Mouse (Mus musculus): ENCODE data around the gene Pla2g2f. TPM values are rescaled to one million over a fixed set of nuclear protein-coding genes. Genes with fewer than 3 reads are reported as not detected.

Gene Pla2g2f
- polyA plus RNA-seq, 1 experiment from 2014 or later: 0.07 TPM

DNA sequence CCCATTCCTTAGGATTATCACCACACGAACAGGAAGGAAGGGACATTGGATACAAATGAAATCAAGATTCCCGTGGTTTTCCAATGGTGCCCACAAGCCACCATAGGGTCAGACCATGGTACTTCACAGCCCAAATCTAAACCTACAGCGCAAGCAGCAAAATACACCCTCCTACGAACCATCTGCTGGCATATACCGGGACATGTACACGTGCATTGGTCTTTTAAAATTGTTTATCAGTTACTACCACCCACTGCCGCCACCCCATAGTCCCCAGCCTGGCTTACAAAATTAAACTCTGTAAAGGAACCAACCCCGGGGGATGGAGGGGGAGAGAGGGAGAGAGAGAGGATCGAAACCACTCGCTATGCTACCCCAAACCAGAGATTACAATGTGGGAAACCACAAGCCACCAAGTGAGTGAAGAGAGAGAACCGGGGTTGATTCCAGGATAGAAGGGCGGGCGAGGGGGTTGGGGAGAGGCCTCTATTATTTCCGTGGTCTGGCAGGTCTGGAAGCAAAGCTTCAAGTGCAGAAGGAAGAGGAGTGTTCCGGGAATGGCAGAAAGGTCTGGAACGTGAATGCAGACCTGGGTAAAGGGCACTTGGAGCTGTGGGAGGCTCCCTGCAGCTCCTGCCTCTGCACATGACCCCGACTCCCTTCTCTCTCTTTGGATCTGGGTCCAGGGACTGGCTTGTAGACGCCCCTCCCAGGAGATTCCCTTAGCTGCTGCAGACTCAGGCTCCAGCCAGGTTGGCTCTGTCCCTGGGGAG lies 32.9 kb downstream of the Pla2g2f start, which contains the start of gene Pla2g2c:
Gene Pla2g2c (plus strand): TSS at position 439 of the 773 bp plus-strand sequence.
- H3K4me3 ChIP-seq (ENCODE audit: low read length): peak within 1 kb of the TSS; percentile 24

DNA sequence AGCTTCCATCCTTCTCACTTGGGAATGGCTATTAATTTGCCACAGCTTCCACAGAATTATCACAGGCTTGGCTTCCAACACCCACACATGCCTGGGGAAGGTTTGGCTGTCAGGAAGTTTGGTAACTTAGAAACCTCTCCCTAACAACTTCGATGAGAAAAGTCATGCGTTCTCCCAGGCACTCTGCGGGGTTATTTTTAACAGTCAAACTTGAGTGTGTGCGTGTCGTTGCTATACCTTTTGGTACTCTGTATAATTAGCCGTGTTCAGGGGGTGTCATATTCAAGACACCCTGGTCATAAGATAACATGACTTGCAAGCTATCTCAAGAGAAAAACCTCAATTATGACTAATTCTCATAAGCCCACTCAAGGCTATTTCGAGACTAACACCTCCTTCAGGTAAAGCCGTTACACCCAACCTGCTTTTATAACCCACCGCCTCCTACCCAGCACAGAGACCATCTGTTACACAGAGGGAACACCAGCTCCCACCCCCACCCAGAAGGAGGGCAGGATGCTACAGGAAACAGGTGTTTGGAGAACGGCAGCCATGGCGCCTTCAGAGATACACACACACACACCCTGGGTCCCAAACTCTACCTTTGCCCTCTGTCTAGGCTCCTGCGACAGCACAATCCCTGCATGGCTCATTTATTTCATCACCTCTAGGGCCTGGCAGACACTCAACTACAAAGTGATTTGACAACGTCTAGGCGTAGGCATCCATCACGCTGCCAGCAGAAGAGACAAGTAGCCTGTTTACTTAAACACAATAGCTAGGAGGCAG lies 33.7 kb downstream of the Pla2g2f start:
- 0 out of 2 replicates have a peak, but pooled peaks have one; percentile 14 for ATAC-seq (ENCODE audit: low FRiP score, low TSS enrichment)

More for the DNA sequence above, 32.9 kb downstream of the Pla2g2f start, which contains the start of gene Pla2g2c:
- no peaks in the 10 kb centered on the region for H3K27me3 ChIP-seq (ENCODE audit: insufficient read depth, low read length)
- no peaks in the 10 kb centered on the region for H3K9me3 ChIP-seq (ENCODE audit: low read length)
- peak within 1 kb of the TSS; percentile 53 for H3K4me2 ChIP-seq (replicated peaks; ENCODE audit: low read depth, low read length)
- peak within 1 kb of the TSS; percentile 53 for H3K9ac ChIP-seq (replicated peaks; ENCODE audit: low read length)
- H3K4me1 ChIP-seq (ENCODE audit: insufficient read depth, low read length): peaks cover 60% of the 10 kb centered on the region
- WGBS: 27% methylated on average over 18 of the region's 18 CpGs
- ATAC-seq (ENCODE audit: low FRiP score, low TSS enrichment): no peak; the same call in 1 of the 2 replicates
- H3K27ac ChIP-seq (ENCODE audit: low read length): peak within 1 kb of the TSS; percentile 82
- no peaks in the 10 kb centered on the region for H3K36me3 ChIP-seq (ENCODE audit: insufficient read depth, low read length)

DNA sequence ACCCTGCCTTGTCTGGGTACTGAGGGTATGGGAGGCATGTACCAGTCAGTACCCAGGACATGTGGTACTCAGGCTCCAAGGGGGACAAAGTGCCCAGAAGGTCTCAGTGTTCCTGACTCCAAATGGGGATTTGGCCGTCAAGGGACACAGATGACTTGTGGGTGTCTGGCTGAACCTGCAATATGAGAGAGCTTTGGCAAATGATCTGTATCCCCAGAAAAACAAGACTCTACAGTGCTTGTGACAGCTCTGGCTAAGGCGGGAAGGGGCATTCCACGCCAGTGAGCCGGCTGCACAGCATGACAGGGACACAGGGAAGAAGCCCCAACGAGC lies 38.2 kb downstream of the Pla2g2f start:
- no peak overlapping the region for H3K9ac ChIP-seq (replicated peaks; ENCODE audit: low read length)
- ATAC-seq (ENCODE audit: low FRiP score, low TSS enrichment): no peak
- WGBS: 40% methylated on average over 5 of the region's 5 CpGs
- no peak overlapping the region for H3K4me3 ChIP-seq (ENCODE audit: low read length)
- no peak overlapping the region for H3K4me2 ChIP-seq (replicated peaks; ENCODE audit: low read depth, low read length)
- H3K36me3 ChIP-seq (ENCODE audit: insufficient read depth, low read length): no peaks in the 10 kb centered on the region
- no peaks in the 10 kb centered on the region for H3K9me3 ChIP-seq (ENCODE audit: low read length)
- no peaks in the 10 kb centered on the region for H3K27me3 ChIP-seq (ENCODE audit: insufficient read depth, low read length)
- peaks cover 24% of the 10 kb centered on the region for H3K4me1 ChIP-seq (ENCODE audit: insufficient read depth, low read length)
- no peak overlapping the region for H3K27ac ChIP-seq (ENCODE audit: low read length)

More for the DNA sequence above, 33.7 kb downstream of the Pla2g2f start:
- peaks cover 60% of the 10 kb centered on the region for H3K4me1 ChIP-seq (ENCODE audit: insufficient read depth, low read length)
- 0 out of 2 replicates have a peak overlapping the region, but pooled peaks have one; percentile 53 for H3K4me2 ChIP-seq (replicated peaks; ENCODE audit: low read depth, low read length)
- H3K9ac ChIP-seq (replicated peaks; ENCODE audit: low read length): 0 out of 2 replicates have a peak overlapping the region, but pooled peaks have one; percentile 9
- peak overlapping the region; percentile 82; the same call in 1 of the 2 replicates for H3K27ac ChIP-seq (ENCODE audit: low read length)
- H3K9me3 ChIP-seq (ENCODE audit: low read length): no peaks in the 10 kb centered on the region
- no peaks in the 10 kb centered on the region for H3K36me3 ChIP-seq (ENCODE audit: insufficient read depth, low read length)
- no peaks in the 10 kb centered on the region for H3K27me3 ChIP-seq (ENCODE audit: insufficient read depth, low read length)
- 23% methylated on average over 15 of the region's 15 CpGs for WGBS
- H3K4me3 ChIP-seq (ENCODE audit: low read length): no peak overlapping the region

DNA sequence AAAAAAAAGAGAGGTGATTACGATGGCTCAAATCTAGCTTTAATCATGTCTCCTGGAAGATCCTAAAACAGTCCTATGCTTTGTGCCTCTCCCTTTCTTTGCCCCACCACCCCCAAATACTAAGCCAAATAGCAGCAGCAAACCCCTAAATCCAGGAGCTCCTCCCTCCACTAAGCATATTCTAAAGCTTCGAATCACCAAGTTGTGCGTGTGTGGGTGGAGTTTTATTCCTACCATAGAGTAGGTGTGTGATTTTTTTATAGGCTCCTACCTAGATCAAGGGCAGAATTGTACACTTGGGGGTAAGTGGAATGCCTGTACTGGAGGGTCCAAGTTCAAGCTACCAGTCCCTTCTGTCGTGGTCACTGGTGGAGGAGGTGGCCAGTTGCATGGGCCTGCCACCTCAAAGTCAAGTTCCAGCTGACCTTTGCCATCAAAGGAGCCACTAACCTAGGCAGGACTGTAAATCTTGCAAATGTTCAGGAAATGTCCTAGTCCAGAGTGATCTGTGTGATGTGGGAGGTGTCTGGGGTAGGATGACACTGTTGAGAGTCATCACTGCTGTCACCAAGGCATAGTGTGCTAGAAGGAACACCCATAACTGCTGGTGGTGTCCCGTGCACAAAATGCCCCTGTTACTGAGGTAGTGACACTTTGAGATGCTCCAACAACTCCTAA lies 38.7 kb downstream of the Pla2g2f start:
- ATAC-seq (ENCODE audit: low FRiP score, low TSS enrichment): no peak
- Histone ChIP-seq H3K36me3 (ENCODE audit: insufficient read depth, low read length) (no peaks in the 10 kb centered on the region), H3K4me3 (ENCODE audit: low read length) (no peak overlapping the region), H3K27me3 (ENCODE audit: insufficient read depth, low read length) (no peaks in the 10 kb centered on the region), H3K4me1 (ENCODE audit: insufficient read depth, low read length) (peaks cover 19% of the 10 kb centered on the region), H3K27ac (ENCODE audit: low read length) (no peak overlapping the region), H3K4me2 (replicated peaks; ENCODE audit: low read depth, low read length) (no peak overlapping the region), H3K9ac (replicated peaks; ENCODE audit: low read length) (no peak overlapping the region), H3K9me3 (ENCODE audit: low read length) (no peaks in the 10 kb centered on the region)
- WGBS: 38% methylated on average over 5 of the region's 5 CpGs

DNA sequence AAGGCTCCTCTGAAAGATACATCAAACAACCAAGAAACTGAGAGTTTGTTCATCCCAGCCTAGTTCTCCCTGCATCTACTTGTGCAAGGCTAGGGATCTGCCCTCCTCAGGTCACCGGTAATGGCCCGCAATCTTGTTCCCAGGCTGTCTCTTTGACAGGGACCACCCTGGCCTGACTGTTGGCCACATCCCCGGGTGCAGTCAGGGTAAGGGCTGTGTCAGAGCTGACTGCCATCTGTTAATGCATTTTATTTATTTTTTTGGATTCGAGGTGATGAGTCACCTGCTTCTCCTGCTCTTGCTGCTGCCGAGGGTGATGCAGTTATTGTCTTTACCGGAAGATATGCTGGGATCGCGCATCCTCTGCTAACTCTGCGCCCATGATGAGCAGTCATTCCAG lies 40.7 kb downstream of the Pla2g2f start:
- WGBS: 72% methylated on average over 9 of the region's 9 CpGs
- Histone ChIP-seq H3K9ac (replicated peaks; ENCODE audit: low read length) (no peak overlapping the region), H3K9me3 (ENCODE audit: low read length) (no peaks in the 10 kb centered on the region), H3K4me2 (replicated peaks; ENCODE audit: low read depth, low read length) (no peak overlapping the region), H3K4me3 (ENCODE audit: low read length) (no peak overlapping the region), H3K4me1 (ENCODE audit: insufficient read depth, low read length) (peaks cover 7% of the 10 kb centered on the region; the same call in 1 of the 2 replicates), H3K27ac (ENCODE audit: low read length) (no peak overlapping the region), H3K36me3 (ENCODE audit: insufficient read depth, low read length) (no peaks in the 10 kb centered on the region), H3K27me3 (ENCODE audit: insufficient read depth, low read length) (no peaks in the 10 kb centered on the region)
- ATAC-seq (ENCODE audit: low FRiP score, low TSS enrichment): no peak

DNA sequence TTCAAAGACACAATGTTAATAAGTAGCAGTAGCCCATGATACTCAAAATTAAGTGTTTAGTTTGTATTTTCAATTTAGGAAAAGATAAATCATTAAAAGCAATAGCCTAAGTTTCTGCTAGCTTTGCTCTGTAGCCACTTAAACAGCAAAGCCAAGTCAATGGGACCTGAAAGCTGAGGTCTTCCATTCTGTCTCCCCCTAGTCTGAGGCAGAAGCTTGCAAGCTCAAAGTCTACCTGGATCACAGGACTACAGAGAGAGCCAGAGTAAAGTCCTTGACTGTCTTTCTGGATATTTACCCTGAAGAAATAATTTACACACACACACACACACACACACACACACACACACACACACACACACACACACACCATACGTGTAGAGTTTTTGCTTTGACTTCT lies 43.2 kb downstream of the Pla2g2f start:
- no peak overlapping the region for H3K4me2 ChIP-seq (replicated peaks; ENCODE audit: low read depth, low read length)
- no peaks in the 10 kb centered on the region for H3K27me3 ChIP-seq (ENCODE audit: insufficient read depth, low read length)
- no peaks in the 10 kb centered on the region for H3K9me3 ChIP-seq (ENCODE audit: low read length)
- no peak overlapping the region for H3K9ac ChIP-seq (replicated peaks; ENCODE audit: low read length)
- 75% methylated on average over 1 of the region's 1 CpGs for WGBS
- ATAC-seq (ENCODE audit: low FRiP score, low TSS enrichment): no peak
- no peak overlapping the region for H3K4me3 ChIP-seq (ENCODE audit: low read length)
- H3K27ac ChIP-seq (ENCODE audit: low read length): no peak overlapping the region
- no peaks in the 10 kb centered on the region for H3K36me3 ChIP-seq (ENCODE audit: insufficient read depth, low read length)
- peaks cover 14% of the 10 kb centered on the region for H3K4me1 ChIP-seq (ENCODE audit: insufficient read depth, low read length)

DNA sequence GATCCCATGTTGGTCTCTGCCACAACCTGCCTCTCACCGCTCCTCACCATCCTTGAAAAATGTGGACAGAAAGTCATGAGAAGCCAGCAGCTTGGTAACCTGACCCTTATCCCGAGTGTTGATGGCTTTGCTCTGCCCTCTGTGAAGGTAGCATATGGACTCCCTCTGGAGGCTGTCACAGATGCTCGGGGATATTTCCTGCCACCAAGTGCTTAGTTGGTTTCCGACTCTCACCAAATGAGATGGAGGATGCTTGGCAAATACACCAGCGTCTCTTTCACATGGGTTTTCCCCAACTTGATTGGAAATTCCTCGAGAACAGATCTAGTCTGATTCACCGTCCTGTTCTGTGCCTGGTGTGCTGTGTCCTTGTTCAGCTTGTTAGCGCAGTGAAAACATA lies 44.8 kb downstream of the Pla2g2f start:
- Histone ChIP-seq H3K9me3 (ENCODE audit: low read length) (no peaks in the 10 kb centered on the region), H3K9ac (replicated peaks; ENCODE audit: low read length) (no peak overlapping the region), H3K4me1 (ENCODE audit: insufficient read depth, low read length) (peaks cover 16% of the 10 kb centered on the region), H3K27ac (ENCODE audit: low read length) (no peak overlapping the region), H3K4me2 (replicated peaks; ENCODE audit: low read depth, low read length) (no peak overlapping the region), H3K36me3 (ENCODE audit: insufficient read depth, low read length) (no peaks in the 10 kb centered on the region), H3K27me3 (ENCODE audit: insufficient read depth, low read length) (no peaks in the 10 kb centered on the region), H3K4me3 (ENCODE audit: low read length) (no peak overlapping the region)
- no peak for ATAC-seq (ENCODE audit: low FRiP score, low TSS enrichment)
- WGBS: 56% methylated on average over 8 of the region's 8 CpGs

DNA sequence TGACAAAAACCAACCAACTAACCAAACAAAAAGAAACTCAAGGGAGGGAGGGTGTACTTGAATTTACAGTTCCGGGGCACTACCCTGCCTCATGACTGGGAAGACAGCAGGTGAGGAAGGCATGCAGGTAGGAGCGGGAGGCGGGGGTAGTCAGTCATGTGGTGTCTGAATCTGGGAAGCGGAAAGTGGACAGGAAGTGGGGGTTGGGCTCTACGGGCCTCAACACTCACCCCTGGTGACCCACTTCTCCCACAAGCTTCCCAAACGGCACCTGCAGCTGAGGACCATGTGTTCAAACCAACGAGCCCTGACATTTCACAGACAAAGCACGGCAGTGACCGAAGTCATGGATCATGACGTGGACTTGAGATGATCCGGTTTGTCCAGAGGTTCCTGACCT lies 45.3 kb downstream of the Pla2g2f start:
- no peak overlapping the region for H3K9ac ChIP-seq (replicated peaks; ENCODE audit: low read length)
- peaks cover 16% of the 10 kb centered on the region for H3K4me1 ChIP-seq (ENCODE audit: insufficient read depth, low read length)
- H3K4me2 ChIP-seq (replicated peaks; ENCODE audit: low read depth, low read length): no peak overlapping the region
- H3K4me3 ChIP-seq (ENCODE audit: low read length): no peak overlapping the region
- no peak for ATAC-seq (ENCODE audit: low FRiP score, low TSS enrichment)
- H3K36me3 ChIP-seq (ENCODE audit: insufficient read depth, low read length): no peaks in the 10 kb centered on the region
- H3K27me3 ChIP-seq (ENCODE audit: insufficient read depth, low read length): no peaks in the 10 kb centered on the region
- 39% methylated on average over 11 of the region's 11 CpGs for WGBS
- H3K27ac ChIP-seq (ENCODE audit: low read length): no peak overlapping the region
- no peaks in the 10 kb centered on the region for H3K9me3 ChIP-seq (ENCODE audit: low read length)

DNA sequence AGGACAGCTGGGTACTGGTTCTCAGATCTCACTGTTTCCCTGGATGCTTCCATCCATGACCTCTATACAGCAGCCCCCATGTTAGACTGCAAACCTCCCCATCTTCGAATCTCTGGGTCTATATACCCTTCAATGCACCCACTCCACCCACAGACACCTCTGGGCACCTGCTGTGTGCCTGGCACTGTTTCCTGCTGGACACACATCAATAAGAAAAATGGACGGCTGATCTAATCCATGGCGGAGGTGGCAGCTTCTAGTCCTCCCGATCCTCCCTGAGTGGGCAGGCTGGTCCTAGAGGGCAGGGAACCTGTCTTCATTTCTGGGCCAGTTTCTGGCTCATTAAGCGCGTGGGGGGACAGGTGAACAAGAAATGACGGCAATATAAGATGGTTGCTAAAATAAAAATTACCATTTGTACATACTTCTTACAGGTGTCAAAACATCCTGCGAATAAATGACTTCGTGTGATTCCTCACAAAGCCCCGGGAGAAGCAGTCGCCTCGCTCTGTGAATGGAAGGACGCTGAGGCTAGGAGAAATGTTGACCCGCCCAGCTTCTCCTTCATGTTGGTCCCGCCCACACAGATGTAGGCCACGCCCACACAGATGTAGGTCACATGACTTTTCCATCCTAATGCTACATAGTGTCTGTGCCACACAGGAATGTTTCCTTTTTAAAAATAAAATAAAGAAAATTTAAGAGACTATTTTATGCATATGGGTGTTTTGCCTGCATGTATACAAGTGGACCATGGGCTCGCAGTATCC lies 46.2 kb downstream of the Pla2g2f start:
- Histone ChIP-seq H3K4me1 (ENCODE audit: insufficient read depth, low read length) (peaks cover 16% of the 10 kb centered on the region), H3K4me3 (ENCODE audit: low read length) (no peak overlapping the region), H3K27ac (ENCODE audit: low read length) (no peak overlapping the region), H3K4me2 (replicated peaks; ENCODE audit: low read depth, low read length) (no peak overlapping the region), H3K9me3 (ENCODE audit: low read length) (no peaks in the 10 kb centered on the region), H3K27me3 (ENCODE audit: insufficient read depth, low read length) (no peaks in the 10 kb centered on the region), H3K9ac (replicated peaks; ENCODE audit: low read length) (no peak overlapping the region), H3K36me3 (ENCODE audit: insufficient read depth, low read length) (no peaks in the 10 kb centered on the region)
- WGBS: 51% methylated on average over 17 of the region's 17 CpGs
- no peak for ATAC-seq (ENCODE audit: low FRiP score, low TSS enrichment)
